Mouse (Mus musculus) Muller cell, postnatal 12 days (primary cell): ENCODE measurements at regions not wholly inside any gene's neighbourhood (a gene's known extent, or its start where the extent isn't known, plus 50 kb on each side); places are given as distances from the start of the nearest gene placed in this dataset.

ENCODE experiments used
- DNase-seq: peaks from one replicate; pipeline ENCODE4 v3.0.0-alpha.2; 2015; ENCODE audit errors: inconsistent ontology term

- DNase-seq, result no peak
Measured at GRCm38 (mm10) chr1:157014532-157015497, 75.4 kb upstream of the Ralgps2 start.

- DNase-seq, result no peak
Measured at GRCm38 (mm10) chr1:157013669-157014048, 74.2 kb upstream of the Ralgps2 start.

- no peak for DNase-seq
Measured at GRCm38 (mm10) chr1:157012950-157013668, 73.7 kb upstream of the Ralgps2 start.

- peak; percentile 80 for DNase-seq
Measured at GRCm38 (mm10) chr1:157011226-157011625, 71.8 kb upstream of the Ralgps2 start.

- no peak for DNase-seq
Measured at GRCm38 (mm10) chr1:157009427-157009826, 70.0 kb upstream of the Ralgps2 start.

- no peak for DNase-seq
Measured at GRCm38 (mm10) chr1:157007891-157008730, 68.7 kb upstream of the Ralgps2 start.

GRCm38 (mm10) chr1:157004312-157005074, 65.1 kb upstream of the Ralgps2 start:
- DNase-seq, result peak; percentile 59

- no peak for DNase-seq
Measured at GRCm38 (mm10) chr1:157003034-157003433, 63.6 kb upstream of the Ralgps2 start.

- no peak for DNase-seq
Measured at GRCm38 (mm10) chr1:157002258-157002657, 62.8 kb upstream of the Ralgps2 start.

GRCm38 (mm10) chr1:157001008-157001660, 61.7 kb upstream of the Ralgps2 start:
- DNase-seq, result peak; percentile 56

- DNase-seq, result no peak
Measured at GRCm38 (mm10) chr1:156999947-157000346, 60.5 kb upstream of the Ralgps2 start.

GRCm38 (mm10) chr1:156999272-156999671, 59.8 kb upstream of the Ralgps2 start:
- no peak for DNase-seq

GRCm38 (mm10) chr1:156997476-156998305, 58.3 kb upstream of the Ralgps2 start:
- peak; percentile 96 for DNase-seq

- DNase-seq, result no peak
Measured at GRCm38 (mm10) chr1:156997033-156997432, 57.6 kb upstream of the Ralgps2 start.

- DNase-seq, result no peak
Measured at GRCm38 (mm10) chr1:156996084-156996880, 56.9 kb upstream of the Ralgps2 start.

- DNase-seq, result no peak
Measured at GRCm38 (mm10) chr1:156995180-156995951, 55.9 kb upstream of the Ralgps2 start.

- no peak for DNase-seq
Measured at GRCm38 (mm10) chr1:156994644-156995016, 55.2 kb upstream of the Ralgps2 start.
